Mouse (Mus musculus) liver, embryonic 11.5 days (tissue): ENCODE measurements around the gene Ascc3. TPM values are rescaled to one million over a fixed set of nuclear protein-coding genes. Genes with fewer than 3 reads are reported as not detected.

Experiments used
- ATAC-seq: fragments of 200-750 bp; cut with Nextera tagmentation; replicated peaks from 2 replicates; pipeline ENCODE4 v1.8.0; 2017; ENCODE audit warnings: moderate number of reproducible peaks, mild to moderate bottlenecking, moderate TSS enrichment, moderate library complexity; ENCODE audit not compliant: low FRiP score
- DNase-seq: peaks from one replicate; pipeline ENCODE4 v3.0.0-alpha.2; 2017; ENCODE audit warnings: low spot score
- H3K27ac ChIP-seq: fragments of 300-500 bp; sonication (generic); 2 replicates; pipeline ENCODE4 v1.5.1; 2014; ENCODE audit warnings: mild to moderate bottlenecking, low read depth, low read length, control low read depth
- H3K27me3 ChIP-seq: fragments of 300-500 bp; sonication (generic); replicated peaks from 2 replicates; pipeline ENCODE4 v1.6.1; 2014; ENCODE audit warnings: low read length, mixed read lengths; ENCODE audit not compliant: control insufficient read depth, insufficient read depth
- H3K36me3 ChIP-seq: fragments of 300-500 bp; sonication (generic); 2 replicates; pipeline ENCODE4 v1.6.1; 2014; ENCODE audit warnings: mild to moderate bottlenecking, low read length, moderate library complexity, mixed read lengths; ENCODE audit not compliant: control insufficient read depth, insufficient read depth
- H3K4me1 ChIP-seq: fragments of 300-500 bp; sonication (generic); replicated peaks from 2 replicates; pipeline ENCODE4 v1.6.1; 2014; ENCODE audit warnings: low read length, mixed read lengths; ENCODE audit not compliant: control insufficient read depth, insufficient read depth
- H3K4me2 ChIP-seq: fragments of 300-500 bp; sonication (generic); 2 replicates; pipeline ENCODE4 v1.6.1; 2014; ENCODE audit warnings: mild to moderate bottlenecking, control low read depth, moderate library complexity
- H3K4me3 ChIP-seq: fragments of 300-500 bp; sonication (generic); 2 replicates; pipeline ENCODE4 v1.5.1; 2014; ENCODE audit warnings: low read depth, low read length, control low read depth
- H3K9ac ChIP-seq: fragments of 300-500 bp; sonication (generic); 2 replicates; pipeline ENCODE4 v1.6.1; 2014; ENCODE audit warnings: low read depth, low read length, control low read depth
- H3K9me3 ChIP-seq: fragments of 300-500 bp; sonication (generic); 2 replicates; pipeline ENCODE4 v1.6.1; 2016; ENCODE audit warnings: low read length, inconsistent platforms, mixed read lengths; ENCODE audit not compliant: control insufficient read depth
- WGBS: fragments of 180-500 bp; shearing (Covaris S2); extraction: QIAGEN DNeasy Blood & Tissue Kit; methylation state at CpG from one replicate; pipeline ENCODE4 v1.1.7; 2014; 5-methylcytosine and 5-hydroxymethylcytosine counted together
- polyA plus RNA-seq: library from polyadenylated mRNA; unstranded; fragments of >200 nt; fragmentation: Nextera tagmentation; extraction: Ambion mirVana; gene quantifications from 2 replicates; pipeline ENCODE4 v1.2.1, GENCODE M21; 2014

Ascc3 gene
- polyA plus RNA-seq, 1 experiment from 2014 or later: 29.0 TPM

DNA sequence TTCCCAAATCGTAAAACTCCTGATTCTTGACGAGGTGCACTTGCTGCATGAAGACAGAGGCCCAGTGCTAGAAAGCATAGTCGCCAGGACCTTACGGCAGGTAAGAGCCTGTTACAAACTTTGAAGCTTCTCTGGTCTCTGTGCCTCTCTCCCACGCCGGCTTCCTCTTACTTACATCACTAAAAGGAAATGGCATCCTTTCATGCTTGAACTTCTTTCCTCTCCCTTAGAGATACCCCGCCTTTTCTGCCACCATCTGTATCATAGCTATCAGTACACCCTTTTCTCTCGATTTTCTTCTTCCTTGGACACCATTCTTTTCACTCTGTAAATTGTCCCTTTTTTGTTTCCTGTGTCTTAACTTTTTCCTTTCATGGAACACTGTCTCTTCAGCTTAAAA, 58.1 kb downstream of the Ascc3 start:
- Histone ChIP-seq H3K27ac (no peak overlapping the region), H3K4me1 (no peaks in the 10 kb centered on the region), H3K4me2 (no peak overlapping the region), H3K9me3 (no peaks in the 10 kb centered on the region), H3K27me3 (no peaks in the 10 kb centered on the region), H3K36me3 (peaks cover 5% of the 10 kb centered on the region; the same call in 1 of the 2 replicates), H3K9ac (no peak overlapping the region), H3K4me3 (no peak overlapping the region)
- 82% methylated on average over 8 of the region's 8 CpGs for WGBS
- DNase-seq (no peak), ATAC-seq (no peak)

DNA sequence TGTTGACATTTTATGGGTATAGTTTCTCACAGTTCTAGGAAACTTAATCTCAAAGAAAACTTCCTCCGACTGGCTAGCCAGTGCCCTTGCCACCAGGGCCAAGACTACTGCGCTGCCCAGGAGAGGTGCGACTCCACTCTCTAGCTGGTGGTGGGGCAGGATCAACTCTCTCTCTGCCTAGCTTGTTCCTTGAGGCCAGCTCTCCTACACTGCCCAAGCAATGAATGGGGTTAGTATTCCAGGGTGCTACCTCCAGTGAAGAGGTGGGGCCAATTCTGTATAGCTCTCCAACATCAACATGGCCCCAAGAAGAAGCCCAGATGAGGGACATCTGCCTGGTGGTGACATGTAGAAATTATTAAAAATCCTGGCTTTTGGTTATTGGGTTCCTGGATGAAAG, 61.1 kb downstream of the Ascc3 start:
- 94% methylated on average over 3 of the region's 3 CpGs for WGBS
- DNase-seq (no peak), ATAC-seq (no peak)
- Histone ChIP-seq H3K4me3 (no peak overlapping the region), H3K36me3 (peaks cover 5% of the 10 kb centered on the region; the same call in 1 of the 2 replicates), H3K9me3 (no peaks in the 10 kb centered on the region), H3K4me1 (no peaks in the 10 kb centered on the region), H3K9ac (no peak overlapping the region), H3K27me3 (no peaks in the 10 kb centered on the region), H3K27ac (no peak overlapping the region), H3K4me2 (no peak overlapping the region)

DNA sequence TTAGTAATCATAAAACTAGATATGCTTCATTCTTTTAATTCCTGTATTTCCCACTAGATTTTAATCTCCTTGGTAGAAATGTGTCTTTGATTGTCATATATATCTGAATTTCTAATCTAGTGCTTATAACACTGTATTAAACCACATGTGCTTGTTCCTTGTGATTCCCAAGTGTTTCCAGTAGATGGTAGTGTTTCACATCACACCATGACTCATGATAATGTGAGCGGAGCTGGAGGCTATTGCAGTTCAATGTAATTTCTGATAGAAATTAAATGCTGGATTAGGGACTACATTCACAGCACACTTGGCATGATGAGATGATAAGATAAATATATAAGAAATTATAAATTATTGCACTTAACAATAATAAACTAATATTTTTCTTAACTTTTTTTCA, 64.9 kb downstream of the Ascc3 start:
- H3K27me3 ChIP-seq: no peaks in the 10 kb centered on the region
- 49% methylated on average over 1 of the region's 1 CpGs for WGBS
- H3K4me3 ChIP-seq: no peak overlapping the region
- H3K9ac ChIP-seq: no peak overlapping the region
- H3K4me2 ChIP-seq: no peak overlapping the region
- DNase-seq (no peak), ATAC-seq (peak; percentile 78)
- H3K4me1 ChIP-seq: no peaks in the 10 kb centered on the region
- H3K9me3 ChIP-seq: no peaks in the 10 kb centered on the region
- H3K27ac ChIP-seq: no peak overlapping the region
- no peaks in the 10 kb centered on the region for H3K36me3 ChIP-seq

- no peak overlapping the region for H3K27ac ChIP-seq
- no peaks in the 10 kb centered on the region for H3K4me1 ChIP-seq
- H3K9ac ChIP-seq: no peak overlapping the region
- no peaks in the 10 kb centered on the region for H3K9me3 ChIP-seq
- 90% methylated on average over 5 of the region's 5 CpGs for WGBS
- ATAC-seq: no peak
- H3K4me3 ChIP-seq: no peak overlapping the region
- H3K27me3 ChIP-seq: no peaks in the 10 kb centered on the region
- no peak overlapping the region for H3K4me2 ChIP-seq
- no peak for DNase-seq
- no peaks in the 10 kb centered on the region for H3K36me3 ChIP-seq
These were observed 79.0 kb downstream of the Ascc3 start for GRCm38 (mm10) chr10:50671517-50671916.

DNA sequence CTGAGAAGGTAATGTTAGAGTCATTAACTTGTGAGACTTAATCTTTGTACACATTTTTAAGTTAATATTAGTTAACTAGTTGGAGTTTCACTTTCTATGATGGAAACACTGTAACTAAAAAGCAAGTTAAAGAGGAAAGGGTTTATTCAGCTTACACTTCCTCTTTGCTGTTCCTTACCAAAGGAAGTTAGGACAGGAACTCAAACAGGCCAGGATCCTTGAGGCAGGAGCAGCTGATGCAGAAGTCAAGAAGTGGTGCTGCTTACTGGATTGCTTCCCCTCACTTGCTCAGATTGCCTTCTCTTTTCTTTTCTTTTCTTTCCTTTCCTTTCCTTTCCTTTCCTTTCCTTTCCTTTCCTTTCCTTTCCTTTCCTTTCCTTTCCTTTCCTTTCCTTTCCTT, 97.9 kb downstream of the Ascc3 start:
- Histone ChIP-seq H3K4me3 (no peak overlapping the region), H3K9ac (no peak overlapping the region), H3K36me3 (no peaks in the 10 kb centered on the region), H3K27me3 (no peaks in the 10 kb centered on the region), H3K9me3 (no peaks in the 10 kb centered on the region), H3K4me1 (no peaks in the 10 kb centered on the region), H3K27ac (no peak overlapping the region), H3K4me2 (no peak overlapping the region)
- DNase-seq: no peak
- no peak for ATAC-seq

DNA sequence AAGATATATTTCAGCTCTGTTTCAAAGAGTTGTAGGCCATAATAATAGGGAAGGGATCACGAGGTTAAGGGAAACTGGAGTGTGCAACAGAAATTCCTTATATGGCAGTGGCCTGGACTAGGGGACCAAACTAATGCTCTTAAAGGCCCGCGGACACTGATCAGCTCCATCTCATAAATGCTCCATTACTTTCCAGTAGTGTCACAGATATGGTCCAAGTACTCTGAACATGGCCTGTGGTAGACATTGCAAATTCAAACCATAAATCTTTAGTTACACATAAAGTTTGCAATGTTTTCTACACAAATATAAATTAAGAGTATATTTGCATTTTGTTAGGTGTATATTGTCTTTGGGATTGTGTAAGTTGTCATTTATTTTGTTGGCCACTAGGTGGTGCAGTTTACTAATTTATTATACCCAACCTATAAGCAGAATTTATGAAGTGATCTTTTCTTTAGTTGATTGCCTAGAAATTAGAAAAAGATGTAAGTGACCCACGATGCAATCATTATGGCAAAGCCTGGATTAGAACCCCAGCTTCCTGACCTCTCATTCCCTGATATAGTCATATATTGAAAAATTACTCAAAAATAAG, 106.5 kb downstream of the Ascc3 start:
- H3K9me3 ChIP-seq: no peaks in the 10 kb centered on the region
- H3K27me3 ChIP-seq: no peaks in the 10 kb centered on the region
- no peak overlapping the region for H3K4me2 ChIP-seq
- H3K4me1 ChIP-seq: peaks cover 8% of the 10 kb centered on the region
- ATAC-seq (no peak), DNase-seq (no peak)
- 59% methylated on average over 4 of the region's 4 CpGs for WGBS
- no peaks in the 10 kb centered on the region; the same call in 1 of the 2 replicates for H3K36me3 ChIP-seq
- no peak overlapping the region for H3K9ac ChIP-seq
- no peak overlapping the region for H3K27ac ChIP-seq
- H3K4me3 ChIP-seq: no peak overlapping the region

GRCm38 (mm10) chr10:50701736-50702135, 109.3 kb downstream of the Ascc3 start:
- WGBS: 43% methylated on average over 2 of the region's 2 CpGs

GRCm38 (mm10) chr10:50702361-50702760, 109.9 kb downstream of the Ascc3 start:
- 42% methylated on average over 3 of the region's 3 CpGs for WGBS
- ATAC-seq (peak; percentile 47; the same call in 1 of the 2 replicates), DNase-seq (no peak)
- no peak overlapping the region for H3K9ac ChIP-seq
- no peaks in the 10 kb centered on the region; the same call in 1 of the 2 replicates for H3K36me3 ChIP-seq
- H3K4me1 ChIP-seq: peaks cover 8% of the 10 kb centered on the region
- H3K27ac ChIP-seq: peak overlapping the region; percentile 36; the same call in 1 of the 2 replicates
- H3K4me3 ChIP-seq: no peak overlapping the region
- H3K27me3 ChIP-seq: no peaks in the 10 kb centered on the region
- H3K4me2 ChIP-seq: no peak overlapping the region
- no peaks in the 10 kb centered on the region for H3K9me3 ChIP-seq

More at GRCm38 (mm10) chr10:50701736-50702135, 109.3 kb downstream of the Ascc3 start:
- no peak overlapping the region for H3K4me3 ChIP-seq
- ATAC-seq (peak; percentile 92), DNase-seq (no peak)
- H3K4me2 ChIP-seq: no peak overlapping the region
- no peaks in the 10 kb centered on the region for H3K9me3 ChIP-seq
- H3K4me1 ChIP-seq: peaks cover 8% of the 10 kb centered on the region
- no peaks in the 10 kb centered on the region; the same call in 1 of the 2 replicates for H3K36me3 ChIP-seq
- H3K27ac ChIP-seq: peak overlapping the region; percentile 38; the same call in 1 of the 2 replicates
- H3K27me3 ChIP-seq: no peaks in the 10 kb centered on the region
- no peak overlapping the region for H3K9ac ChIP-seq

DNA sequence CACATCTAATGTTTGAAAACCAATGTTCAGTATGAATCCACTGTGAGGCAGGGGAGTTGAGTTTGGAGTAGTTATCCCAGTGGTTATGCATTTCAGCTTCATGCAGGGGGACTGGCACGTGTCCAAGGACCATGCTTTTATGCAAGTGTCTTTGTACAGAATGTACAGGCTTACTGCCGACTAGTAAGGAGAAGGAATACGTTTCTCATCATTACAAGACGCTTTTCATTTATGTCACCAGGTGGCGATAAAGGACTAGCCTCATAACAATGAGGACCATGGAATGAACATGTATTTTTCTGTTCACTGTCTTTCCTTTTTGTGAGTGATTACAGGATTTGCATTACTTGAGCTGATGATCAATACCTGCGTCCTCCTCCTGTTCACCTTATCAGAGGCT, 111.7 kb downstream of the Ascc3 start:
- Histone ChIP-seq H3K9ac (no peak overlapping the region), H3K4me2 (no peak overlapping the region), H3K4me1 (peaks cover 8% of the 10 kb centered on the region), H3K4me3 (no peak overlapping the region), H3K36me3 (no peaks in the 10 kb centered on the region; the same call in 1 of the 2 replicates), H3K27ac (no peak overlapping the region), H3K27me3 (no peaks in the 10 kb centered on the region), H3K9me3 (no peaks in the 10 kb centered on the region)
- no peak for DNase-seq
- WGBS: 31% methylated on average over 6 of the region's 6 CpGs
- no peak for ATAC-seq
